Mouse (Mus musculus): ENCODE measurements at regions not wholly inside any gene's neighbourhood (a gene's known extent, or its start where the extent isn't known, plus 50 kb on each side); places are given as distances from the start of the nearest gene placed in this dataset.
"Not testable (repeated sequence)": the region's sequence is repeated elsewhere in the genome, so short reads cannot be mapped to it uniquely, and the experiment has no call there.

- peak; percentile 51 for DNase-seq (ENCODE audit: low spot score)
Measured at GRCm38 (mm10) chr10:86636953-86637376, 68.3 kb downstream of the Hsp90b1 start.

- not testable (repeated sequence) for DNase-seq (ENCODE audit: low spot score)
Measured at GRCm38 (mm10) chr10:86636515-86636914, 68.8 kb downstream of the Hsp90b1 start.

- DNase-seq (ENCODE audit: low spot score), result not testable (repeated sequence)
Measured at GRCm38 (mm10) chr10:86626734-86627133, 78.6 kb downstream of the Hsp90b1 start.

GRCm38 (mm10) chr10:86617958-86618664 is 87.2 kb downstream of the Hsp90b1 start:
- not testable (repeated sequence) for DNase-seq (ENCODE audit: low spot score)

GRCm38 (mm10) chr10:86612341-86612740 is 93.0 kb downstream of the Hsp90b1 start:
- DNase-seq (ENCODE audit: low spot score), result not testable (repeated sequence)

- DNase-seq (ENCODE audit: low spot score), result not testable (repeated sequence)
Measured at GRCm38 (mm10) chr10:86610027-86610426, 95.3 kb downstream of the Hsp90b1 start.

GRCm38 (mm10) chr10:86600843-86601242 is 102.1 kb upstream of the Syn3 start:
- DNase-seq (ENCODE audit: low spot score), result not testable (repeated sequence)

GRCm38 (mm10) chr10:86599991-86600390 is 101.3 kb upstream of the Syn3 start:
- DNase-seq (ENCODE audit: low spot score), result not testable (repeated sequence)

- not testable (repeated sequence) for DNase-seq (ENCODE audit: low spot score)
Measured at GRCm38 (mm10) chr10:86590211-86590610, 91.5 kb upstream of the Syn3 start.

- DNase-seq (ENCODE audit: low spot score), result not testable (repeated sequence)
Measured at GRCm38 (mm10) chr10:86566875-86567274, 68.2 kb upstream of the Syn3 start.

- DNase-seq (ENCODE audit: low spot score), result no peak
Measured at GRCm38 (mm10) chr10:86555843-86556242, 57.1 kb upstream of the Syn3 start.
